Mouse (Mus musculus) hindbrain, embryonic 16.5 days (tissue): ENCODE measurements at regions not wholly inside any gene's neighbourhood (a gene's known extent, or its start where the extent isn't known, plus 50 kb on each side); places are given as distances from the start of the nearest gene placed in this dataset.
A peak's percentile ranks its signal among the peaks of the same experiment; 100 is the strongest.

Experiments
- ATAC-seq: fragments of 200-750 bp; cut with Nextera tagmentation; 2 replicates; pipeline ENCODE4 v1.8.0; 2017; ENCODE audit warnings: moderate TSS enrichment, moderate library complexity
- H3K27ac ChIP-seq: fragments of 300-500 bp; sonication (generic); 2 replicates; pipeline ENCODE4 v1.5.1; 2014; ENCODE audit warnings: low read depth, mild to moderate bottlenecking, control low read depth, low read length, moderate library complexity
- H3K27me3 ChIP-seq: fragments of 300-500 bp; sonication (generic); replicated peaks from 2 replicates; pipeline ENCODE4 v1.6.1; 2014; ENCODE audit warnings: low read length; ENCODE audit not compliant: control insufficient read depth, insufficient read depth
- H3K36me3 ChIP-seq: fragments of 300-500 bp; sonication (generic); 2 replicates; pipeline ENCODE4 v1.6.1; 2014; ENCODE audit warnings: mild to moderate bottlenecking, low read length, moderate library complexity, mixed read lengths; ENCODE audit not compliant: control insufficient read depth, insufficient read depth
- H3K4me1 ChIP-seq: fragments of 300-500 bp; sonication (generic); 2 replicates; pipeline ENCODE4 v1.6.1; 2014; ENCODE audit warnings: low read depth, low read length; ENCODE audit not compliant: control insufficient read depth, insufficient read depth
- H3K4me2 ChIP-seq: fragments of 300-500 bp; sonication (generic); 2 replicates; pipeline ENCODE4 v1.6.1; 2014; ENCODE audit warnings: mild to moderate bottlenecking, low read length, control low read depth, moderate library complexity
- H3K4me3 ChIP-seq: fragments of 300-500 bp; sonication (generic); 2 replicates; pipeline ENCODE4 v1.5.1; 2014; ENCODE audit warnings: mild to moderate bottlenecking, low read length, control low read depth, moderate library complexity
- H3K9ac ChIP-seq: fragments of 300-500 bp; sonication (generic); 2 replicates; pipeline ENCODE4 v1.6.1; 2014; ENCODE audit warnings: low read depth, mild to moderate bottlenecking, control low read depth, low read length, moderate library complexity
- H3K9me3 ChIP-seq: fragments of 300-500 bp; sonication (generic); 2 replicates; pipeline ENCODE4 v1.6.1; 2014; ENCODE audit warnings: mild to moderate bottlenecking, low read length, moderate library complexity; ENCODE audit not compliant: control insufficient read depth
- WGBS: fragments of 180-500 bp; shearing (Covaris S2); extraction: QIAGEN DNeasy Blood & Tissue Kit; methylation state at CpG from one replicate; pipeline ENCODE4 v1.1.7; 2014; 5-methylcytosine and 5-hydroxymethylcytosine counted together

GRCm38 (mm10) chr16:42717828-42718412, 157.8 kb upstream of the Zbtb20 start:
- Histone ChIP-seq H3K4me2 (peak overlapping the region; percentile 28), H3K27me3 (no peaks in the 10 kb centered on the region), H3K4me3 (no peak overlapping the region), H3K9me3 (no peaks in the 10 kb centered on the region), H3K4me1 (peaks cover 15% of the 10 kb centered on the region), H3K9ac (no peak overlapping the region), H3K27ac (peak overlapping the region; percentile 77), H3K36me3 (no peaks in the 10 kb centered on the region)
- peak; percentile 89 for ATAC-seq
- whole genome bisulfite sequencing, result 14% methylated on average over 7 of the region's 7 CpGs

GRCm38 (mm10) chr16:42717075-42717827, 158.4 kb upstream of the Zbtb20 start:
- Histone ChIP-seq H3K27ac (peak overlapping the region; percentile 77), H3K4me1 (peaks cover 15% of the 10 kb centered on the region), H3K9ac (no peak overlapping the region), H3K9me3 (no peaks in the 10 kb centered on the region), H3K27me3 (no peaks in the 10 kb centered on the region), H3K4me2 (peak overlapping the region; percentile 28), H3K36me3 (no peaks in the 10 kb centered on the region), H3K4me3 (no peak overlapping the region)
- peak; percentile 53 for ATAC-seq
- 52% methylated on average over 9 of the region's 9 CpGs for WGBS

GRCm38 (mm10) chr16:42702676-42703075, 173.0 kb upstream of the Zbtb20 start:
- ATAC-seq, result no peak
- 17% methylated on average over 4 of the region's 4 CpGs for WGBS

GRCm38 (mm10) chr16:42681196-42681595, 194.5 kb upstream of the Zbtb20 start:
- ATAC-seq, result no peak
- Histone ChIP-seq H3K9me3 (0 out of 2 replicates have a peak, but pooled peaks cover 2% of the 10 kb centered on the region), H3K4me1 (no peaks in the 10 kb centered on the region), H3K36me3 (no peaks in the 10 kb centered on the region), H3K27me3 (no peaks in the 10 kb centered on the region), H3K27ac (no peak overlapping the region), H3K4me2 (no peak overlapping the region), H3K4me3 (no peak overlapping the region), H3K9ac (no peak overlapping the region)
- 87% methylated on average over 3 of the region's 3 CpGs for WGBS

More at GRCm38 (mm10) chr16:42702676-42703075, 173.0 kb upstream of the Zbtb20 start:
- Histone ChIP-seq H3K4me3 (no peak overlapping the region), H3K27me3 (no peaks in the 10 kb centered on the region), H3K4me2 (no peak overlapping the region), H3K4me1 (no peaks in the 10 kb centered on the region), H3K9me3 (no peaks in the 10 kb centered on the region), H3K27ac (no peak overlapping the region; the same call in 1 of the 2 replicates), H3K36me3 (no peaks in the 10 kb centered on the region), H3K9ac (no peak overlapping the region)

GRCm38 (mm10) chr16:42677211-42677610, 198.5 kb upstream of the Zbtb20 start:
- ATAC-seq, result no peak
- H3K27me3 ChIP-seq, result no peaks in the 10 kb centered on the region
- H3K36me3 ChIP-seq, result no peaks in the 10 kb centered on the region
- WGBS, result 85% methylated on average over 5 of the region's 5 CpGs
- no peak overlapping the region for H3K4me2 ChIP-seq
- H3K27ac ChIP-seq, result no peak overlapping the region
- no peak overlapping the region for H3K4me3 ChIP-seq
- no peaks in the 10 kb centered on the region for H3K9me3 ChIP-seq
- no peak overlapping the region for H3K9ac ChIP-seq
- H3K4me1 ChIP-seq, result no peaks in the 10 kb centered on the region

GRCm38 (mm10) chr16:42676406-42677075, 199.1 kb upstream of the Zbtb20 start:
- no peaks in the 10 kb centered on the region for H3K27me3 ChIP-seq
- no peaks in the 10 kb centered on the region for H3K36me3 ChIP-seq
- ATAC-seq, result no peak
- no peak overlapping the region for H3K4me3 ChIP-seq
- H3K4me2 ChIP-seq, result no peak overlapping the region
- H3K27ac ChIP-seq, result no peak overlapping the region
- H3K4me1 ChIP-seq, result no peaks in the 10 kb centered on the region
- H3K9me3 ChIP-seq, result no peaks in the 10 kb centered on the region
- WGBS, result 85% methylated on average over 5 of the region's 5 CpGs
- H3K9ac ChIP-seq, result no peak overlapping the region

GRCm38 (mm10) chr16:42675031-42675430, 200.7 kb upstream of the Zbtb20 start:
- Histone ChIP-seq H3K9me3 (no peaks in the 10 kb centered on the region), H3K4me2 (no peak overlapping the region), H3K27ac (no peak overlapping the region), H3K9ac (no peak overlapping the region), H3K4me1 (no peaks in the 10 kb centered on the region), H3K4me3 (no peak overlapping the region), H3K27me3 (no peaks in the 10 kb centered on the region), H3K36me3 (no peaks in the 10 kb centered on the region)
- ATAC-seq, result no peak
- 92% methylated on average over 3 of the region's 3 CpGs for WGBS

GRCm38 (mm10) chr16:42666601-42667000, 209.1 kb upstream of the Zbtb20 start:
- no peaks in the 10 kb centered on the region for H3K4me1 ChIP-seq
- no peak overlapping the region for H3K4me3 ChIP-seq
- H3K27ac ChIP-seq, result no peak overlapping the region
- no peak for ATAC-seq
- no peaks in the 10 kb centered on the region for H3K9me3 ChIP-seq
- 37% methylated on average over 3 of the region's 3 CpGs for WGBS
- no peak overlapping the region for H3K9ac ChIP-seq
- H3K4me2 ChIP-seq, result no peak overlapping the region
- H3K27me3 ChIP-seq, result no peaks in the 10 kb centered on the region
- H3K36me3 ChIP-seq, result no peaks in the 10 kb centered on the region
